Mouse (Mus musculus): ENCODE results near the gene Bmp6. TPM values are rescaled to one million over a fixed set of nuclear protein-coding genes. Genes with fewer than 3 reads are reported as not detected.

Gene Bmp6
- 10 to 100 TPM in 1 of 2 experiments, 1 to 10 TPM in 1; 8.6 to 10.5 TPM for total RNA-seq (2021)
- long read RNA-seq, experiment 1, transcript Bmp6-201 (7 exons, 3,593 nt), result major isoform, 8 of 14 reads
- long read RNA-seq, experiment 1, partial matches to known transcripts, result 2 of 14 reads
- long read RNA-seq, experiment 1, other reads (novel, unspliced or antisense), result 4 of 14 reads
- long read RNA-seq, experiment 2, transcript Bmp6-201 (7 exons, 3,593 nt), result major isoform, 15 of 16 reads
- long read RNA-seq, experiment 2, partial matches to known transcripts, result 0 of 16 reads
- long read RNA-seq, experiment 2, other reads (novel, unspliced or antisense), result 1 of 16 reads

GRCm38 (mm10) chr13:38344713-38345430 lies at the start of gene Bmp6:
Gene Bmp6 (plus strand): TSS chr13:38345107.
- peak; percentile 86 for DNase-seq (ENCODE audit: low spot score)

GRCm38 (mm10) chr13:38296166-38296565 lies 48.7 kb upstream of the Bmp6 start:
- DNase-seq (ENCODE audit: low spot score), result no peak

- DNase-seq (ENCODE audit: low spot score), result no peak
These were observed 48.3 kb upstream of the Bmp6 start for GRCm38 (mm10) chr13:38296601-38297000.

GRCm38 (mm10) chr13:38311125-38311524 lies 33.8 kb upstream of the Bmp6 start:
- no peak for DNase-seq (ENCODE audit: low spot score)

- no peak for DNase-seq (ENCODE audit: low spot score)
These were observed 32.4 kb upstream of the Bmp6 start for GRCm38 (mm10) chr13:38312357-38313040.

GRCm38 (mm10) chr13:38314590-38314989 lies 30.3 kb upstream of the Bmp6 start:
- DNase-seq (ENCODE audit: low spot score), result no peak

- DNase-seq (ENCODE audit: low spot score), result no peak
These were observed 26.5 kb upstream of the Bmp6 start for GRCm38 (mm10) chr13:38318418-38318817.

- DNase-seq (ENCODE audit: low spot score), result no peak
These were observed 24.6 kb upstream of the Bmp6 start for GRCm38 (mm10) chr13:38320354-38320753.

- no peak for DNase-seq (ENCODE audit: low spot score)
These were observed 20.5 kb upstream of the Bmp6 start for GRCm38 (mm10) chr13:38324452-38324851.

GRCm38 (mm10) chr13:38327377-38327776 lies 17.5 kb upstream of the Bmp6 start:
- DNase-seq (ENCODE audit: low spot score), result no peak

GRCm38 (mm10) chr13:38333496-38333895 lies 11.4 kb upstream of the Bmp6 start:
- DNase-seq (ENCODE audit: low spot score), result no peak

- DNase-seq (ENCODE audit: low spot score), result peak; percentile 64
These were observed 2.3 kb upstream of the Bmp6 start for GRCm38 (mm10) chr13:38342598-38342997.

- DNase-seq (ENCODE audit: low spot score), result no peak
These were observed 1.7 kb upstream of the Bmp6 start for GRCm38 (mm10) chr13:38343202-38343601.

- no peak for DNase-seq (ENCODE audit: low spot score)
These were observed 519 bp downstream of the Bmp6 start for GRCm38 (mm10) chr13:38345431-38345820.

- DNase-seq (ENCODE audit: low spot score), result no peak
These were observed 1.4 kb downstream of the Bmp6 start for GRCm38 (mm10) chr13:38346096-38346915.

GRCm38 (mm10) chr13:38347021-38347774 lies 2.3 kb downstream of the Bmp6 start:
- no peak for DNase-seq (ENCODE audit: low spot score)

- DNase-seq (ENCODE audit: low spot score), result no peak
These were observed 2.8 kb downstream of the Bmp6 start for GRCm38 (mm10) chr13:38347775-38348135.

GRCm38 (mm10) chr13:38349046-38349445 lies 4.1 kb downstream of the Bmp6 start:
- no peak for DNase-seq (ENCODE audit: low spot score)

GRCm38 (mm10) chr13:38349818-38350217 lies 4.9 kb downstream of the Bmp6 start:
- DNase-seq (ENCODE audit: low spot score), result no peak

GRCm38 (mm10) chr13:38351996-38352395 lies 7.1 kb downstream of the Bmp6 start:
- no peak for DNase-seq (ENCODE audit: low spot score)

GRCm38 (mm10) chr13:38352986-38353385 lies 8.1 kb downstream of the Bmp6 start:
- DNase-seq (ENCODE audit: low spot score), result no peak
